Mouse (Mus musculus): ENCODE measurements at regions not wholly inside any gene's neighbourhood (a gene's known extent, or its start where the extent isn't known, plus 50 kb on each side); places are given as distances from the start of the nearest gene placed in this dataset.
"Not testable (repeated sequence)": the region's sequence is repeated elsewhere in the genome, so short reads cannot be mapped to it uniquely, and the experiment has no call there.

DNA sequence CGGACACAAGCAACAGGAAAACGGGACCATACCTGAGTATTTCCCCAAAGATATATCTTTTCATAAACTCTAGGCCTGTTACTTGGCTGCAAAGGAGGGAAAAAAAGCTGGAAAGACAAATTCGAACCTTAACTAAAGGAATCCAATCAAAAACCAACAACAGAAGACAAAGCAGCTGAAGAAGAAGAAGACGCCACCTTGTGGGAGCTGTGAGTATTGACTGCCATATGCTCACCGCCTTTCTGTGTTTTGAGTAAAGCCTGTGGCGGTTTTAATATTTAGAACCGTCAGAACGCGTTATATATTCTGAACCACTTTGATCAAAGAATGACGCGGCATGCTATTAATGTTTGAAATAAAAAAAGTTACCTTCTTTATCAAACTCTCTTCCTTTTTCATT is 126.9 kb upstream of the Sox5 start:
- no peak for DNase-seq (ENCODE audit: low spot score)
- Histone ChIP-seq H3K4me1 (peaks cover 3% of the 10 kb centered on the region; the same call in 1 of the 2 replicates), H3K27ac (replicated peaks) (no peak overlapping the region), H3K9me3 (no peaks in the 10 kb centered on the region), H3K4me3 (no peak overlapping the region), H3K27me3 (replicated peaks; ENCODE audit: low read depth, poor library complexity, severe bottlenecking) (peaks cover 14% of the 10 kb centered on the region; the same call in 1 of the 2 replicates), H3K36me3 (replicated peaks) (no peaks in the 10 kb centered on the region)
- 92% methylated on average over 11 of the region's 11 CpGs for WGBS

DNA sequence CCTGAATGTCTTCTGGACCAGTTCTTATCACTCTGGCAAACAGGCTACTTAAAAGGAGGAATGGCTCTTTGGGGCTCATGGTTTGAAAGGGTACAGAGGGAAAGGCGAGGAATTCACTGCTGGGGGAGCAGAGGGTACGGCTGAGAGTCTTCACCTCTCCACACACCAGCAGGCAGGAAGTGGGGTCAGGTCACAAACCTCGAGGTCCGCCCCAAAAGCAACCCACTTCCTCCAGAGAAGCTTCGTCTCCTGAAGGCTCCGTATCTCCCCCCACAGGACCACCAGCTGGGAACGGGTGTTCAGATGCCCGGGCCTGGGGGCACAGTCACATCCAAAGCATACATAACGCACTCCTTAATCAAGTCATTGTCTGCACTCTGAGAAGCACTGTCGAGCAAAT is 121.4 kb upstream of the Sox5 start:
- Histone ChIP-seq H3K36me3 (replicated peaks) (no peaks in the 10 kb centered on the region), H3K27me3 (replicated peaks; ENCODE audit: low read depth, poor library complexity, severe bottlenecking) (peaks cover 14% of the 10 kb centered on the region; the same call in 1 of the 2 replicates), H3K4me1 (peaks cover 18% of the 10 kb centered on the region), H3K9me3 (no peaks in the 10 kb centered on the region), H3K27ac (replicated peaks) (peak overlapping the region; percentile 71), H3K4me3 (no peak overlapping the region)
- WGBS, result 33% methylated on average over 10 of the region's 10 CpGs
- DNase-seq (ENCODE audit: low spot score), result peak; percentile 26

DNA sequence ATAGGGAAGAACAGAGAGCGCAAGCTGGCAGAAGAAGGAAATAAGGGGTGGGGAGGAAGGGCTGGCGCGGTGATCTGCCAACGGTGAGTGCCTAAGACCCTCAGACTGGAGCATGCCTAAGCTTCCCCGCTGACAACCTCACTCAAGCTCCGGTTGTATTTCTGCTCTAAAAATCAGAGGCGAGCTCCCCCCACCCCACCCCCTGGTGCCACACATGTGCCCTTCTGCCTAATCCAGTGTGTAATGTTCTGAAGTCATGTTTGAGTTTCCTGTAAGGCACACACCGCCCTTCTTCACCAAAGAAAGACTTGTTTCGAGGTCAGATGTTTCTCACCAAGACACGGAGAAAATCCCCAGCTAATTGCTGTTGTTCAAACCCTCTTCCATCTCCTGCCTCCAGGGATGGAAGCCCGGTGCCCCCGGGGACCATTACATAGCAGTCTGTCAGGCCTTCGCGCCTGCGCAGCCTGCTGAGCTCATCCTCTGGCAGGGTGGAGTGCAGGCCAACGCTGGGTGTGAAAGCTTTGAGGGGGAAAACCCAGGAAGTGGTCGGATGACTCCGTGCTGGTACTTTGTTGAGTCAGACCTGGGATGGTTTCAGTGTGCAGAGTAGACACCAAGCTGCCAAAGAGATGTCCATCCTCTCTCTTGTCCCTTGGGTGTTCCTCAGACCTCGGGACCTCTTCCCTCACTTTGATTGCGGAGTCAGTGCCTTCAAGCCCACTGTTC is 120.7 kb upstream of the Sox5 start:
- no peaks in the 10 kb centered on the region for H3K9me3 ChIP-seq
- H3K36me3 ChIP-seq (replicated peaks), result no peaks in the 10 kb centered on the region
- peaks cover 14% of the 10 kb centered on the region; the same call in 1 of the 2 replicates for H3K27me3 ChIP-seq (replicated peaks; ENCODE audit: low read depth, poor library complexity, severe bottlenecking)
- peak; percentile 23 for DNase-seq (ENCODE audit: low spot score)
- no peak overlapping the region for H3K4me3 ChIP-seq
- H3K4me1 ChIP-seq, result peaks cover 22% of the 10 kb centered on the region
- peak overlapping the region; percentile 14 for H3K27ac ChIP-seq (replicated peaks)
- WGBS, result 68% methylated on average over 20 of the region's 20 CpGs

DNA sequence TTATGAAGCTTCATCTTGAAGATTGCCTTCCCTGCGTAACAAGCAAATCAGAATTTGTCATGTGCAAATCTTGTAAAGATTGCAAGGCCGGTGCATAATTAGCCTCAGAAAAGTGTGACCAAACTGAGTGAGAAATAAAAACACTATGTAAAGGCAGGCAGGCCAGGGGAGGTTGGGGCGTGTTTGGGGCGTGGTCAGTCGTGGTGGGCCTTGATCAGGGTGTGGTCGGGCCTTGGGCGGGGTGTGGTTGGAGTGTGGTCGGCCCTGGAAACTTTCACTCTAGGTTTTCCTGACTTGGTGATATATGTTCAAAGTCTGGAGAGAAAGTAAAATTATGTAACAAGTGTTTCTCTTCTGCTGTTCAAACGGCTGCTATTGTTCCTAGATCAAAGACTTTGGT is 120.0 kb upstream of the Sox5 start:
- peaks cover 14% of the 10 kb centered on the region; the same call in 1 of the 2 replicates for H3K27me3 ChIP-seq (replicated peaks; ENCODE audit: low read depth, poor library complexity, severe bottlenecking)
- no peak for DNase-seq (ENCODE audit: low spot score)
- WGBS, result 84% methylated on average over 9 of the region's 9 CpGs
- H3K36me3 ChIP-seq (replicated peaks), result no peaks in the 10 kb centered on the region
- no peaks in the 10 kb centered on the region for H3K9me3 ChIP-seq
- H3K4me3 ChIP-seq, result no peak overlapping the region
- H3K27ac ChIP-seq (replicated peaks), result 0 out of 2 replicates have a peak overlapping the region, but pooled peaks have one; percentile 14
- H3K4me1 ChIP-seq, result peaks cover 22% of the 10 kb centered on the region

DNA sequence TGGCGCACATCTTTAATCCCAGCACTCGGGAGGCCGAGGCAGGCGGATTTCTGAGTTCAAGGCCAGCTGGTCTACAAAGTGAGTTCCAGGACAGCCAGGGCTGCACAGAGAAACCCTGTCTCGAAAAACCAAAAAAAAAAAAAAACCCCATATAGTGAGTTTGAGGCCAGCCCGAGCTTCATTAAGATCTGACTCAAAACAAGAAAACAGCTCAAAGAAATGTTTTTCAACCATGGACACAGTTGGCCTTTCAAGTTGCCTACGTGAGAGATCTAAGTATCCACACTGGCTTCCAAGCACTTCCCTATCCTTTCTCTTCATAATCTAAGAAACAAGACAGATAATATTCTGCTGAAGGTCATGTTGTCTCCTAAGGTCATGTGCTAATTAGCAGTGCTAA is 119.1 kb upstream of the Sox5 start:
- not testable (repeated sequence) for H3K27ac ChIP-seq (replicated peaks); H3K9me3 ChIP-seq; DNase-seq (ENCODE audit: low spot score); H3K4me3 ChIP-seq; H3K36me3 ChIP-seq (replicated peaks)
- peaks cover 22% of the 10 kb centered on the region for H3K4me1 ChIP-seq
- peaks cover 14% of the 10 kb centered on the region; the same call in 1 of the 2 replicates for H3K27me3 ChIP-seq (replicated peaks; ENCODE audit: low read depth, poor library complexity, severe bottlenecking)
- 91% methylated on average over 7 of the region's 7 CpGs for WGBS

DNA sequence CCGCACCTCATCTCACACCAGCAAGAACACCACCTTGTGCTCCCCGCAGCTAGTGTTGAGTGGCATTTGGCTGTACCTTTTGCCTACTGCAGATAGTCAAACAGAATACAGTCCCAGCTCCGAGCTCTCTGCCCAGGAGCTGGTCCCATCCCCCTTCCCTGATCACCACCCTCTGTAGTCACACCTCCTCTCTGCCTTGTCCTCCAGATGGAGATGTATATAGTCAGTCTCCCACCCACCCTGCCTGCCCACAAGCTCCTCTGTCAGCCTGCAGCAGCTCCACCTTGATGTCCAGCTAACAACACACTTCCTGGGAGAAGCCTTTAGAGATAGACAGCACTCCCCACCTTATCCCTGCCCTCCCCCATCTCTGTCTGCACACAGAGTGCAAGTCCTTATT is 115.7 kb upstream of the Sox5 start:
- Histone ChIP-seq H3K4me1 (peaks cover 10% of the 10 kb centered on the region), H3K36me3 (replicated peaks) (no peaks in the 10 kb centered on the region), H3K4me3 (no peak overlapping the region), H3K27ac (replicated peaks) (no peak overlapping the region), H3K27me3 (replicated peaks; ENCODE audit: low read depth, poor library complexity, severe bottlenecking) (no peaks in the 10 kb centered on the region), H3K9me3 (no peaks in the 10 kb centered on the region)
- DNase-seq (ENCODE audit: low spot score), result no peak
- 80% methylated on average over 3 of the region's 3 CpGs for whole genome bisulfite sequencing

DNA sequence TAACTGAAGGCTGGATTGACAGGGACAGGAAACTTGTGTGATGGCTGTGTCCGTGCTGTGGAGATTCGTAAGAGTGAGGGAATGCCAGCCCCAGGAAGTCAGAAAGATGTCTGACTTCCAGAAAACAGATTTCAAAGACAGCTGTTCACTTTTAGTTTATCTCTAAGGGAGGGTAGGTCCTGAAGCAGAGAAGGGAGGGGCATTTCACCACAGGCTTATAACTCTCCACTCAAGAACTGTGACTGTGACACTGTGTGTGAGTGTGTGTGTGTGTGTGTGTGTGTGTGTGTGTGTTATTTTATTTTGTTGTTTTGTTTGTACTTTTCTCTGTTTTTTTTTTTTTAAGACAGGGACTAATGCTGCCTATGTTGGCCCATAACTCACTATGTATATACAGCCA is 109.1 kb upstream of the Sox5 start:
- Histone ChIP-seq H3K4me3 (no peak overlapping the region), H3K36me3 (replicated peaks) (no peaks in the 10 kb centered on the region), H3K27me3 (replicated peaks; ENCODE audit: low read depth, poor library complexity, severe bottlenecking) (no peaks in the 10 kb centered on the region), H3K4me1 (peaks cover 9% of the 10 kb centered on the region), H3K9me3 (no peaks in the 10 kb centered on the region), H3K27ac (replicated peaks) (no peak overlapping the region)
- WGBS, result 50% methylated on average over 2 of the region's 2 CpGs
- DNase-seq (ENCODE audit: low spot score), result no peak

DNA sequence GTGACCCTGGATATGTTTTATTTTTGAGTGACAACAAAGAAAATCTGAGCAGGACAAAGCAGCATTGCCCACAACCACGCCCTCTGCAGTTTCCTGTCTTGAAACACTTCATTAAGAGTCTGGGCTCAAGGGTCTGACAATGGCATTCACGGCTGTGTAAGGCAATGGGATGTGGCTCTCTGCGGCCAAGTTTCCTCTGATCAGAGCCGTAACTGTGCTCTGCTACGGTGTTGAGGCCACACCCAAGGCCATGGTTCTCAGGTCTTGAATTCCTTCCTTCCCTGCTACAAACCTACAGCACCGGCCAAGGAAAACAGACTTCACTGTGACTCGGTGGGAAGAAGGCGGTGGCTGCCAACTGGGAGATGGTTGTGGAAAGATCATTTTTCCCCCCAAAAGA is 108.4 kb upstream of the Sox5 start:
- Histone ChIP-seq H3K4me3 (no peak overlapping the region), H3K9me3 (no peaks in the 10 kb centered on the region), H3K27ac (replicated peaks) (no peak overlapping the region), H3K36me3 (replicated peaks) (no peaks in the 10 kb centered on the region), H3K27me3 (replicated peaks; ENCODE audit: low read depth, poor library complexity, severe bottlenecking) (no peaks in the 10 kb centered on the region; the same call in 1 of the 2 replicates), H3K4me1 (peaks cover 9% of the 10 kb centered on the region)
- no peak for DNase-seq (ENCODE audit: low spot score)
- WGBS, result 67% methylated on average over 8 of the region's 8 CpGs

DNA sequence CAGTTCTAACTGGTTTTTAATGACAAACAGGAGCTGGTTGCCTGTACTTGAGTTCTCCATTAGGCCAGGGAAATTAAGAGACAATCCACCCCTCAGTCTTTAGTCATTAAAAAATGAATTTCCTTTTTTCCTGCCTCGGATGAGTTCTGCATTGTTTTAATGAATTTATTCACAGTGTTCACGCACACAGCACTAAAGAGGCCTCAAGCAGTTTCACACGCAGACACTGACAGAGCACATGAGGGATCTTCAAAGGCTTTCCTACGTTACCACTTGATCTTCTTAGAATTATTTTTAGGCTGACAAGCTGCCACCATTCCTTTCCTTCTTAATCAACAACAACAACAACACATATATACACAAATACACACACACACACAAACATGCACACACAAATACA is 101.3 kb upstream of the Sox5 start:
- no peaks in the 10 kb centered on the region; the same call in 1 of the 2 replicates for H3K27me3 ChIP-seq (replicated peaks; ENCODE audit: low read depth, poor library complexity, severe bottlenecking)
- peaks cover 12% of the 10 kb centered on the region for H3K4me1 ChIP-seq
- H3K27ac ChIP-seq (replicated peaks), result 0 out of 2 replicates have a peak overlapping the region, but pooled peaks have one; percentile 6
- H3K36me3 ChIP-seq (replicated peaks), result no peaks in the 10 kb centered on the region
- DNase-seq (ENCODE audit: low spot score), result no peak
- H3K4me3 ChIP-seq, result no peak overlapping the region
- H3K9me3 ChIP-seq, result no peaks in the 10 kb centered on the region
- WGBS, result 68% methylated on average over 4 of the region's 4 CpGs

DNA sequence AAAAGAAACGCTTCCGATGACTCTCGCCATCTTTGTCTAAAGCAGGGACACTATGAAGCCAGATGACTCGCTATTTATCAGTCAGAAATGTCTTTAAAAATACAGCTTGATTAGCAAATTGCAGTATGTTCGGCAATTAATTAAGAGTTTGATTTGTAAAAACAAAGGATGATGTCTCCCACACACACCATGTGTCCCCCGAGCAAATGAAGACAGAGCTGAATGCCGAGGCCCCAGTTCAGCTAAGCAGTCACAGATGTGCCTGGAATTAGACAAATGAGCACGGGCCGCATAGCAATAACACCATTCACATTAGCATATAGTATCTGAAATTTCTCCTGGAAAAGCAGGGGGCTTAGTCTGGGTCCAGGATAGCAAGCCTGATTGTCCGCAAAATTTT is 98.3 kb upstream of the Sox5 start:
- peak; percentile 19 for DNase-seq (ENCODE audit: low spot score)
- Histone ChIP-seq H3K27ac (replicated peaks) (no peak overlapping the region), H3K36me3 (replicated peaks) (no peaks in the 10 kb centered on the region), H3K4me1 (peaks cover 12% of the 10 kb centered on the region), H3K9me3 (no peaks in the 10 kb centered on the region), H3K4me3 (no peak overlapping the region), H3K27me3 (replicated peaks; ENCODE audit: low read depth, poor library complexity, severe bottlenecking) (no peaks in the 10 kb centered on the region; the same call in 1 of the 2 replicates)
- WGBS, result 68% methylated on average over 10 of the region's 10 CpGs

DNA sequence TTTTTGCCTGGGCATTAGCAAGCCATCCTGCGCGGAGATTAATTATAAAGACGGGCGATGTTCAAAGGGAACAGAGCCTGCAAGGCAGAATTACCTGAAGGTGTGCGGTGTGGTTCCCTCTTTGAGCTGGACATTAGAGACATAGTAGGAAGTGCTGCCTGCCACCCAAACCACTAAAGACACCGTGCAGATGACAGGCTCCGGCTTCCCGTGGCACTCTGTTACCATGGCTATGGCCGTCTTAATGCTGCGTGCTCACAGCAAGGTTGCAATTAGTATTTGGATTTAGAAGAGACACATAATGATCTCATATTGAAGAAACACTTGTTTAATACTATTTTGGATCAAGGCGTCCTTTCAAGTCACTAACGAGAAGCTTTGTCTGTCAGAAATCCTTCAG is 95.0 kb upstream of the Sox5 start:
- no peak overlapping the region for H3K27ac ChIP-seq (replicated peaks)

DNA sequence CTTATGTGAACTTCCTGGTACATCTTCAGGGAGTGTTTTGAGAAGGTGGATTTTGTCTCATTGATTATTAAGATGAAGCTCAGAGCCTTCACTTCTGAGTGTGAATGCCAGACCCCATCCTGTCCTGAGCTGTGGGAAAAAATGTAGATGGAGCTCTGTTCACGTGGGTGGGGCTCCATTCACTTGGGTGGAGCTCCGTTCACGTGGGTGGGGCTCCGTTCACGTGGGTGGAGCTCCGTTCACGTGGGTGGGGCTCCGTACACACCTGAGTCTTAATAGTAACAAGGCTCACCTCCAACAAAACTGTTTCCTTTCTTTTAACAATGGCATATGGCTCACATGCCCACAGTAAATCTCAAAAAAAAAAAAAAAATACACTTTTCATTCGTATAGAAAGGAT is 94.1 kb upstream of the Sox5 start:
- Histone ChIP-seq H3K4me1 (peaks cover 8% of the 10 kb centered on the region), H3K4me3 (no peak overlapping the region), H3K27ac (replicated peaks) (no peak overlapping the region), H3K9me3 (no peaks in the 10 kb centered on the region), H3K36me3 (replicated peaks) (no peaks in the 10 kb centered on the region), H3K27me3 (replicated peaks; ENCODE audit: low read depth, poor library complexity, severe bottlenecking) (no peaks in the 10 kb centered on the region)
- no peak for DNase-seq (ENCODE audit: low spot score)
- 75% methylated on average over 9 of the region's 9 CpGs for WGBS

More for the DNA sequence above, 95.0 kb upstream of the Sox5 start:
- Histone ChIP-seq H3K9me3 (no peaks in the 10 kb centered on the region), H3K4me1 (peaks cover 8% of the 10 kb centered on the region), H3K36me3 (replicated peaks) (no peaks in the 10 kb centered on the region), H3K27me3 (replicated peaks; ENCODE audit: low read depth, poor library complexity, severe bottlenecking) (no peaks in the 10 kb centered on the region), H3K4me3 (no peak overlapping the region)
- DNase-seq (ENCODE audit: low spot score), result no peak
- 80% methylated on average over 12 of the region's 12 CpGs for WGBS

DNA sequence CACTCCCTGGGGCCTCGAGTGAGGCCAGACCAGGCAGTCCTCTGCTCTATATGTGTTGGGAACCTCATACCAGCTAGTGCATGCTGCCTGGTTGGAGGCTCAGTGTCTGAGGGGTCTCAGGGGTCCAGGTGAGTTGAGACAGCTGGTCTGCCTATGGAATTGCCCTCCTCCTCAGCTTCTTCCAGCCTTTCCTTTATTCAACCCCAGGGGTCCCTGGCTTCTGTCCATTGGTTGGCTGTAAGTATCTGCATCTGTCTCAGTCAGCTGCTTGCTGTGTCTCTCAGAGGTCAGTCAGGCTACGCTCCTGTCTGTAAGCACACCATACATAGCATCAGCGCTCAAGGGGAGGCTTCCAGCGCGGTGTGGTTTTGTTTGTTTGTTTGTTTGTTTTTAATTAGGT is 92.5 kb upstream of the Sox5 start:
- no peaks in the 10 kb centered on the region for H3K27me3 ChIP-seq (replicated peaks; ENCODE audit: low read depth, poor library complexity, severe bottlenecking)
- 86% methylated on average over 5 of the region's 5 CpGs for WGBS
- no peak overlapping the region for H3K27ac ChIP-seq (replicated peaks)
- no peaks in the 10 kb centered on the region for H3K36me3 ChIP-seq (replicated peaks)
- no peaks in the 10 kb centered on the region for H3K9me3 ChIP-seq
- DNase-seq (ENCODE audit: low spot score), result no peak
- no peak overlapping the region for H3K4me3 ChIP-seq
- H3K4me1 ChIP-seq, result no peaks in the 10 kb centered on the region
